Mouse (Mus musculus) midbrain, embryonic 14.5 days (tissue): ENCODE results near the gene Zfp607a. TPM values are rescaled to one million over a fixed set of nuclear protein-coding genes. Genes with fewer than 3 reads are reported as not detected.
"Not testable (repeated sequence)": the region's sequence is repeated elsewhere in the genome, so short reads cannot be mapped to it uniquely, and the experiment has no call there.

Experiments
- ATAC-seq: fragments of 200-750 bp; cut with Nextera tagmentation; 2 replicates; pipeline ENCODE4 v1.8.0; 2017; ENCODE audit warnings: moderate number of reproducible peaks, moderate library complexity; ENCODE audit not compliant: low FRiP score, low TSS enrichment
- DNase-seq: peaks from one replicate; pipeline ENCODE4 v3.0.0-alpha.2; 2015
- H3K27ac ChIP-seq: fragments of 300-500 bp; sonication (generic); replicated peaks from 2 replicates; pipeline ENCODE4 v1.5.1; 2014; ENCODE audit warnings: mild to moderate bottlenecking, low read depth, low read length, moderate library complexity
- H3K27me3 ChIP-seq: fragments of 300-500 bp; sonication (generic); 2 replicates; pipeline ENCODE4 v1.6.1; 2014; ENCODE audit warnings: low read length, control low read depth, mixed read lengths; ENCODE audit not compliant: control insufficient read depth, insufficient read depth
- H3K36me3 ChIP-seq: fragments of 300-500 bp; sonication (generic); 2 replicates; pipeline ENCODE4 v1.6.1; 2014; ENCODE audit warnings: low read length, control low read depth; ENCODE audit not compliant: control insufficient read depth, insufficient read depth
- H3K4me1 ChIP-seq: fragments of 300-500 bp; sonication (generic); 2 replicates; pipeline ENCODE4 v1.6.1; 2014; ENCODE audit warnings: mild to moderate bottlenecking, antibody characterized with exemption, low read length, control low read depth; ENCODE audit not compliant: control insufficient read depth, insufficient read depth
- H3K4me2 ChIP-seq: fragments of 300-500 bp; sonication (generic); 2 replicates; pipeline ENCODE4 v1.6.1; 2014; ENCODE audit warnings: mild to moderate bottlenecking, low read length, moderate library complexity
- H3K4me3 ChIP-seq: fragments of 300-500 bp; sonication (generic); replicated peaks from 2 replicates; pipeline ENCODE4 v1.5.1; 2014; ENCODE audit warnings: low read depth, low read length
- H3K9ac ChIP-seq: fragments of 300-500 bp; sonication (generic); replicated peaks from 2 replicates; pipeline ENCODE4 v1.6.1; 2014; ENCODE audit warnings: mild to moderate bottlenecking, low read length, moderate library complexity
- H3K9me3 ChIP-seq: fragments of 300-500 bp; sonication (generic); 2 replicates; pipeline ENCODE4 v1.6.1; 2016; ENCODE audit warnings: low read length, control low read depth, mixed read lengths; ENCODE audit not compliant: control insufficient read depth
- WGBS: fragments of 180-500 bp; shearing (Covaris S2); extraction: QIAGEN DNeasy Blood & Tissue Kit; methylation state at CpG from one replicate; pipeline ENCODE4 v1.1.7; 2014; 5-methylcytosine and 5-hydroxymethylcytosine counted together
- polyA plus RNA-seq: library from polyadenylated mRNA; unstranded; fragments of >200 nt; fragmentation: Nextera tagmentation; extraction: Ambion mirVana; gene quantifications from 2 replicates; pipeline ENCODE4 v1.2.1, GENCODE M21; 2014

Gene Zfp607a
- polyA plus RNA-seq, 1 experiment from 2014 or later: 1.3 TPM

GRCm38 (mm10) chr7:27859301-27860251, 2.2 kb downstream of the Zfp607a start:
- Histone ChIP-seq H3K4me2 (peak overlapping the region; percentile 67), H3K4me1 (peaks cover 11% of the 10 kb centered on the region), H3K27ac (no peak overlapping the region), H3K36me3 (peaks cover 9% of the 10 kb centered on the region; the same call in 1 of the 2 replicates), H3K9me3 (no peaks in the 10 kb centered on the region), H3K9ac (peak overlapping the region; percentile 56; the same call in 1 of the 2 replicates), H3K4me3 (peak overlapping the region; percentile 47), H3K27me3 (no peaks in the 10 kb centered on the region)
- no peak for DNase-seq
- WGBS: 32% methylated on average over 10 of the region's 10 CpGs
- no peak for ATAC-seq

GRCm38 (mm10) chr7:27860396-27861235, 3.3 kb downstream of the Zfp607a start:
- H3K9me3 ChIP-seq: no peaks in the 10 kb centered on the region
- H3K4me2 ChIP-seq: peak overlapping the region; percentile 67
- H3K4me3 ChIP-seq: peak overlapping the region; percentile 47
- H3K9ac ChIP-seq: peak overlapping the region; percentile 56
- DNase-seq (peak; percentile 75), ATAC-seq (no peak; the same call in 1 of the 2 replicates)
- H3K36me3 ChIP-seq: peaks cover 8% of the 10 kb centered on the region; the same call in 1 of the 2 replicates
- under 1% methylated on average over 22 of the region's 22 CpGs for WGBS
- H3K4me1 ChIP-seq: peaks cover 11% of the 10 kb centered on the region
- no peak overlapping the region; the same call in 1 of the 2 replicates for H3K27ac ChIP-seq
- no peaks in the 10 kb centered on the region for H3K27me3 ChIP-seq

GRCm38 (mm10) chr7:27862578-27862977, 5.3 kb downstream of the Zfp607a start:
- not testable (repeated sequence) for ATAC-seq, DNase-seq, H3K27me3 ChIP-seq, H3K4me2 ChIP-seq, H3K9ac ChIP-seq, H3K4me3 ChIP-seq, H3K36me3 ChIP-seq, H3K9me3 ChIP-seq, H3K27ac ChIP-seq
- H3K4me1 ChIP-seq: peaks cover 11% of the 10 kb centered on the region
- WGBS: 87% methylated on average over 5 of the region's 5 CpGs

- Histone ChIP-seq H3K36me3 (peaks cover 10% of the 10 kb centered on the region), H3K4me1 (no peaks in the 10 kb centered on the region), H3K9ac (no peak overlapping the region), H3K4me3 (no peak overlapping the region), H3K27ac (no peak overlapping the region), H3K9me3 (no peaks in the 10 kb centered on the region), H3K27me3 (no peaks in the 10 kb centered on the region), H3K4me2 (no peak overlapping the region)
- DNase-seq (no peak), ATAC-seq (no peak)
- 98% methylated on average over 4 of the region's 4 CpGs for WGBS
Observed at GRCm38 (mm10) chr7:27881721-27882120, 24.4 kb downstream of the Zfp607a start.

GRCm38 (mm10) chr7:27900601-27901000, 43.3 kb downstream of the Zfp607a start:
- H3K4me2 ChIP-seq: no peak overlapping the region
- no peaks in the 10 kb centered on the region for H3K36me3 ChIP-seq
- no peak for DNase-seq
- H3K9ac ChIP-seq: no peak overlapping the region
- no peak overlapping the region for H3K4me3 ChIP-seq
- no peaks in the 10 kb centered on the region for H3K27me3 ChIP-seq
- ATAC-seq: no peak
- H3K27ac ChIP-seq: no peak overlapping the region
- WGBS: 91% methylated on average over 4 of the region's 4 CpGs
- H3K9me3 ChIP-seq: peaks cover 5% of the 10 kb centered on the region; the same call in 1 of the 2 replicates
- no peaks in the 10 kb centered on the region for H3K4me1 ChIP-seq

GRCm38 (mm10) chr7:27905061-27905848, 47.9 kb downstream of the Zfp607a start:
- Histone ChIP-seq H3K4me3 (no peak overlapping the region), H3K27me3 (no peaks in the 10 kb centered on the region), H3K36me3 (peaks cover 12% of the 10 kb centered on the region), H3K9ac (no peak overlapping the region), H3K9me3 (peaks cover 5% of the 10 kb centered on the region; the same call in 1 of the 2 replicates), H3K27ac (no peak overlapping the region), H3K4me1 (no peaks in the 10 kb centered on the region), H3K4me2 (no peak overlapping the region)
- 82% methylated on average over 11 of the region's 11 CpGs for WGBS
- ATAC-seq: no peak
- DNase-seq: no peak

GRCm38 (mm10) chr7:27910952-27911351, 53.6 kb downstream of the Zfp607a start:
- WGBS: 74% methylated on average over 3 of the region's 4 CpGs
- Histone ChIP-seq H3K9me3 (peaks cover 12% of the 10 kb centered on the region), H3K36me3 (peaks cover 35% of the 10 kb centered on the region)
- H3K4me1 ChIP-seq, H3K27ac ChIP-seq, H3K4me3 ChIP-seq, H3K9ac ChIP-seq, ATAC-seq, H3K27me3 ChIP-seq, DNase-seq, H3K4me2 ChIP-seq: not testable (repeated sequence)

- not testable (repeated sequence) for H3K4me3 ChIP-seq, H3K4me2 ChIP-seq, H3K9ac ChIP-seq, H3K4me1 ChIP-seq, DNase-seq, H3K9me3 ChIP-seq, H3K27me3 ChIP-seq, H3K27ac ChIP-seq, ATAC-seq
- peaks cover 21% of the 10 kb centered on the region for H3K36me3 ChIP-seq
- WGBS: 49% methylated on average over 4 of the region's 4 CpGs
Observed at GRCm38 (mm10) chr7:27927041-27927440, 69.7 kb downstream of the Zfp607a start.
